Mouse (Mus musculus) liver, embryonic 16.5 days (tissue): Measurements from ENCODE around the gene Bdnf. TPM values are rescaled to one million over a fixed set of nuclear protein-coding genes. Genes with fewer than 3 reads are reported as not detected.

Source experiments
- ATAC-seq: fragments of 200-750 bp; cut with Nextera tagmentation; 2 replicates; pipeline ENCODE4 v1.8.0; 2017; ENCODE audit warnings: low read depth, mild to moderate bottlenecking, moderate number of reproducible peaks, moderate library complexity
- H3K27ac ChIP-seq: fragments of 300-500 bp; sonication (generic); 2 replicates; pipeline ENCODE4 v1.5.1; 2014; ENCODE audit warnings: mild to moderate bottlenecking, low read length
- H3K27me3 ChIP-seq: fragments of 300-500 bp; sonication (generic); 2 replicates; pipeline ENCODE4 v1.6.1; 2014; ENCODE audit warnings: low read depth, low read length, mixed read lengths; ENCODE audit not compliant: control insufficient read depth, insufficient read depth
- H3K36me3 ChIP-seq: fragments of 300-500 bp; sonication (generic); 2 replicates; pipeline ENCODE4 v1.6.1; 2014; ENCODE audit warnings: mild to moderate bottlenecking; ENCODE audit not compliant: control insufficient read depth, insufficient read depth
- H3K4me1 ChIP-seq: fragments of 300-500 bp; sonication (generic); 2 replicates; pipeline ENCODE4 v1.6.1; 2014; ENCODE audit warnings: low read depth, low read length, mixed read lengths; ENCODE audit not compliant: control insufficient read depth
- H3K4me2 ChIP-seq: fragments of 300-500 bp; sonication (generic); 2 replicates; pipeline ENCODE4 v1.6.1; 2014; ENCODE audit warnings: low read depth, low read length, mixed read lengths
- H3K4me3 ChIP-seq: fragments of 300-500 bp; sonication (generic); 2 replicates; pipeline ENCODE4 v1.5.1; 2014; ENCODE audit warnings: low read depth, mild to moderate bottlenecking, low read length
- H3K9ac ChIP-seq: fragments of 300-500 bp; sonication (generic); 2 replicates; pipeline ENCODE4 v1.6.1; 2014; ENCODE audit warnings: low read depth, low read length
- H3K9me3 ChIP-seq: fragments of 300-500 bp; sonication (generic); replicated peaks from 2 replicates; pipeline ENCODE4 v1.6.1; 2016; ENCODE audit warnings: low read length; ENCODE audit not compliant: control insufficient read depth
- WGBS: fragments of 180-500 bp; shearing (Covaris S2); extraction: QIAGEN DNeasy Blood & Tissue Kit; methylation state at CpG from one replicate; pipeline ENCODE4 v1.1.7; 2014; ENCODE audit not compliant: insufficient replicate concordance; 5-methylcytosine and 5-hydroxymethylcytosine counted together
- polyA plus RNA-seq: library from polyadenylated mRNA; unstranded; fragments of >200 nt; fragmentation: Nextera tagmentation; extraction: Ambion mirVana; gene quantifications from 2 replicates; pipeline ENCODE4 v1.2.1, GENCODE M21; 2015

Gene Bdnf
- polyA plus RNA-seq, 1 experiment from 2014 or later: 0.04 TPM

- WGBS: 40% methylated on average over 9 of the region's 9 CpGs
- H3K4me2 ChIP-seq: no peak overlapping the region
- H3K4me1 ChIP-seq: no peaks in the 10 kb centered on the region
- no peaks in the 10 kb centered on the region for H3K36me3 ChIP-seq
- H3K9me3 ChIP-seq: no peaks in the 10 kb centered on the region
- H3K27me3 ChIP-seq: no peaks in the 10 kb centered on the region
- no peak overlapping the region for H3K4me3 ChIP-seq
- H3K9ac ChIP-seq: no peak overlapping the region
- no peak overlapping the region for H3K27ac ChIP-seq
- ATAC-seq: no peak
Measured at GRCm38 (mm10) chr2:109733201-109734039, 58.9 kb downstream of the Bdnf start.

GRCm38 (mm10) chr2:109734228-109734627 lies 59.7 kb downstream of the Bdnf start:
- H3K4me2 ChIP-seq: no peak overlapping the region
- no peaks in the 10 kb centered on the region for H3K27me3 ChIP-seq
- H3K27ac ChIP-seq: no peak overlapping the region
- H3K9ac ChIP-seq: no peak overlapping the region
- H3K4me1 ChIP-seq: no peaks in the 10 kb centered on the region
- no peak for ATAC-seq
- 66% methylated on average over 3 of the region's 3 CpGs for WGBS
- no peaks in the 10 kb centered on the region for H3K36me3 ChIP-seq
- H3K4me3 ChIP-seq: no peak overlapping the region
- no peaks in the 10 kb centered on the region for H3K9me3 ChIP-seq

- no peak overlapping the region for H3K4me3 ChIP-seq
- no peaks in the 10 kb centered on the region for H3K27me3 ChIP-seq
- H3K9me3 ChIP-seq: no peaks in the 10 kb centered on the region
- no peak overlapping the region for H3K9ac ChIP-seq
- H3K4me2 ChIP-seq: no peak overlapping the region
- peak; percentile 45; the same call in 1 of the 2 replicates for ATAC-seq
- H3K27ac ChIP-seq: no peak overlapping the region
- no peaks in the 10 kb centered on the region for H3K36me3 ChIP-seq
- WGBS: 64% methylated on average over 6 of the region's 6 CpGs
- no peaks in the 10 kb centered on the region for H3K4me1 ChIP-seq
Measured at GRCm38 (mm10) chr2:109734666-109735065, 60.2 kb downstream of the Bdnf start.

GRCm38 (mm10) chr2:109735347-109735746 lies 60.8 kb downstream of the Bdnf start:
- Histone ChIP-seq H3K4me2 (no peak overlapping the region), H3K27ac (no peak overlapping the region), H3K36me3 (no peaks in the 10 kb centered on the region), H3K27me3 (no peaks in the 10 kb centered on the region), H3K9ac (no peak overlapping the region), H3K9me3 (no peaks in the 10 kb centered on the region), H3K4me3 (no peak overlapping the region), H3K4me1 (no peaks in the 10 kb centered on the region)
- no peak for ATAC-seq
- WGBS: 49% methylated on average over 7 of the region's 7 CpGs

DNA sequence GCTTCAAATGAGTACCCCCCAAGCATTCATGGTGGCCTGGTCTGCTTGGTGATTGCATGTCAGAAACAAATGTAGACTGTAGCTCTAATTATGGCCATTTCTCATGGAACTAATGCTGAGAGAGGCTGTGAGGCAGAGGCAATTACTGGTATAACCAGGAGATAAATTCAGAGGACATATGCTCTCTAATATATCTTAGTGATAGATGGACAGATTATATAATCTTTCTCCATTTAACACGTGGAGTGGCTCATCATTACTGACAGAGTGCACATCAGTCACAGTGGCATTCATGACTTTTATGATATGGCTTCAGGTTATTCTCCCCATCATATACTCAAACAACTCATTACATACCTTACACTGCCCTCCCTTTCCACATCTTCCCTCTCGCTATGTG lies 61.8 kb downstream of the Bdnf start:
- Histone ChIP-seq H3K27ac (no peak overlapping the region), H3K27me3 (no peaks in the 10 kb centered on the region), H3K4me1 (no peaks in the 10 kb centered on the region), H3K9me3 (no peaks in the 10 kb centered on the region), H3K36me3 (no peaks in the 10 kb centered on the region), H3K9ac (no peak overlapping the region), H3K4me2 (no peak overlapping the region), H3K4me3 (no peak overlapping the region)
- no peak for ATAC-seq
- 54% methylated on average over 2 of the region's 2 CpGs for WGBS

GRCm38 (mm10) chr2:109738331-109738730 lies 63.8 kb downstream of the Bdnf start:
- Histone ChIP-seq H3K27ac (no peak overlapping the region), H3K4me2 (no peak overlapping the region), H3K4me1 (no peaks in the 10 kb centered on the region), H3K36me3 (no peaks in the 10 kb centered on the region), H3K9ac (no peak overlapping the region), H3K9me3 (no peaks in the 10 kb centered on the region), H3K27me3 (no peaks in the 10 kb centered on the region), H3K4me3 (no peak overlapping the region)
- 59% methylated on average over 2 of the region's 2 CpGs for WGBS
- no peak for ATAC-seq

DNA sequence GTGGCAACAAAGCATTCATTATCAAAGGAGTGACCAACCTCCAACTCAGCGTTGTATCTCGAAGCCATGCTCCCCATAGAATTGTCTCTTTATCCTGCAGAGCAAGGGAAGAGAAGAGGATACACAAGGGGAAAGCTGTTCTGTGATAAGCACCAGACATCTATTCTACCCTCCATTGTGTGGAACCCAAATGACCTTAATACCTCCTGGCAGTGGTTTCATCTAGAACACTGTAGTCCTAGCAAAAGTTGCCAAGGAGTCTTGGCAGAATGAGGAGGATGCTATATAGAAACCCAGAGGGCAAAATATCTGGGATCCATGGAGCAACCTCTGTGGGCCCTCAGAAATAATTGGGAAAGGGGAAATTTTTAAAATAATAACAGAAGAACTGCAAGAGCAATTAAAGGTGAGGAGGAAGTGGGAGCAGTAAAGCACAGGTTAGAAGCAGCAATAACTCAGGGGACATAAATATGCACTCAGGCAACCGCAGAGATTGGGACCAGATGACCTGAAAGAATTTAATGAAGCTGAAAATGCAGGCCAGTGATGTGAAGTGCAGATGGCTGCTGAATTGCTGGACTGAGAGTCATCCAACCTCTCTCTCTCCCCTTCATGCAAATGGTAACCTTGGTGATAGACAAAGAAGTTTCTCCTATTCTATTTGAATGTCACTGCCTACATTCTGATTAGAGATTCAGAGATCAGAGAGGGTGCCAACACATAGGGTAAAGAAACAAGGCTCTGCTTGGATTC lies 68.9 kb downstream of the Bdnf start:
- Histone ChIP-seq H3K27ac (no peak overlapping the region), H3K4me1 (no peaks in the 10 kb centered on the region), H3K36me3 (no peaks in the 10 kb centered on the region), H3K9ac (no peak overlapping the region), H3K27me3 (no peaks in the 10 kb centered on the region), H3K9me3 (no peaks in the 10 kb centered on the region), H3K4me2 (no peak overlapping the region), H3K4me3 (no peak overlapping the region)
- ATAC-seq: no peak
- 63% methylated on average over 3 of the region's 3 CpGs for WGBS

GRCm38 (mm10) chr2:109746223-109746622 lies 71.7 kb downstream of the Bdnf start:
- Histone ChIP-seq H3K9me3 (no peaks in the 10 kb centered on the region), H3K27me3 (no peaks in the 10 kb centered on the region), H3K4me1 (no peaks in the 10 kb centered on the region), H3K9ac (no peak overlapping the region), H3K36me3 (no peaks in the 10 kb centered on the region), H3K4me3 (no peak overlapping the region), H3K4me2 (no peak overlapping the region), H3K27ac (no peak overlapping the region)
- 17% methylated on average over 1 of the region's 1 CpGs for WGBS
- no peak for ATAC-seq

DNA sequence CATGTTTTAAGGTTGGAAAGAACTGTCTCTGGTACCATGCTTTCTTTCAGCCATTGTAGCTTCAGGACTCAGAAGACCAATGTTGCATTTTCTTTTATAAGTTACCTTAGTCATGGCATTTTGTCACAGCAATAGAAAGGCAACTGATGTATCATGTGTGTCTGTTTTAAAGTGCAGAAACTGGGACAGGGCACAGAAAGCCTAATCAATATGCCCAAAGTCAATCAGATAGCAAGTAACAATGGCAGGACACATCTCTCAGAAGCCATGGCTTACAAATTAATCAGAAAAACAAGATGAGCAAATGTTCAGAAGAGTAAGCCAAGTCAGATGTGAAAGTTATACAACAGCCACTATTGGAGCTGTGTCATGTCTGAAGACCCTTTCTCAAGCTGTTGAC lies 73.9 kb downstream of the Bdnf start:
- ATAC-seq: no peak
- H3K4me3 ChIP-seq: no peak overlapping the region
- no peaks in the 10 kb centered on the region for H3K36me3 ChIP-seq
- H3K9ac ChIP-seq: no peak overlapping the region
- no peaks in the 10 kb centered on the region for H3K27me3 ChIP-seq
- H3K27ac ChIP-seq: no peak overlapping the region
- no peaks in the 10 kb centered on the region for H3K4me1 ChIP-seq
- H3K9me3 ChIP-seq: no peaks in the 10 kb centered on the region
- no peak overlapping the region for H3K4me2 ChIP-seq
